Mouse (Mus musculus) midbrain, embryonic 14.5 days (tissue): ENCODE results near the gene Crispld2. TPM values are rescaled to one million over a fixed set of nuclear protein-coding genes. Genes with fewer than 3 reads are reported as not detected.

Experiments
- ATAC-seq: fragments of 200-750 bp; cut with Nextera tagmentation; 2 replicates; pipeline ENCODE4 v1.8.0; 2017; ENCODE audit warnings: moderate number of reproducible peaks, moderate library complexity; ENCODE audit not compliant: low FRiP score, low TSS enrichment
- DNase-seq: peaks from one replicate; pipeline ENCODE4 v3.0.0-alpha.2; 2015
- H3K27ac ChIP-seq: fragments of 300-500 bp; sonication (generic); replicated peaks from 2 replicates; pipeline ENCODE4 v1.5.1; 2014; ENCODE audit warnings: mild to moderate bottlenecking, low read depth, low read length, moderate library complexity
- H3K27me3 ChIP-seq: fragments of 300-500 bp; sonication (generic); 2 replicates; pipeline ENCODE4 v1.6.1; 2014; ENCODE audit warnings: low read length, control low read depth, mixed read lengths; ENCODE audit not compliant: control insufficient read depth, insufficient read depth
- H3K36me3 ChIP-seq: fragments of 300-500 bp; sonication (generic); 2 replicates; pipeline ENCODE4 v1.6.1; 2014; ENCODE audit warnings: low read length, control low read depth; ENCODE audit not compliant: control insufficient read depth, insufficient read depth
- H3K4me1 ChIP-seq: fragments of 300-500 bp; sonication (generic); 2 replicates; pipeline ENCODE4 v1.6.1; 2014; ENCODE audit warnings: mild to moderate bottlenecking, antibody characterized with exemption, low read length, control low read depth; ENCODE audit not compliant: control insufficient read depth, insufficient read depth
- H3K4me2 ChIP-seq: fragments of 300-500 bp; sonication (generic); 2 replicates; pipeline ENCODE4 v1.6.1; 2014; ENCODE audit warnings: mild to moderate bottlenecking, low read length, moderate library complexity
- H3K4me3 ChIP-seq: fragments of 300-500 bp; sonication (generic); replicated peaks from 2 replicates; pipeline ENCODE4 v1.5.1; 2014; ENCODE audit warnings: low read depth, low read length
- H3K9ac ChIP-seq: fragments of 300-500 bp; sonication (generic); replicated peaks from 2 replicates; pipeline ENCODE4 v1.6.1; 2014; ENCODE audit warnings: mild to moderate bottlenecking, low read length, moderate library complexity
- H3K9me3 ChIP-seq: fragments of 300-500 bp; sonication (generic); 2 replicates; pipeline ENCODE4 v1.6.1; 2016; ENCODE audit warnings: low read length, control low read depth, mixed read lengths; ENCODE audit not compliant: control insufficient read depth
- whole genome bisulfite sequencing: fragments of 180-500 bp; shearing (Covaris S2); extraction: QIAGEN DNeasy Blood & Tissue Kit; methylation state at CpG from one replicate; pipeline ENCODE4 v1.1.7; 2014; 5-methylcytosine and 5-hydroxymethylcytosine counted together
- polyA plus RNA-seq: library from polyadenylated mRNA; unstranded; fragments of >200 nt; fragmentation: Nextera tagmentation; extraction: Ambion mirVana; gene quantifications from 2 replicates; pipeline ENCODE4 v1.2.1, GENCODE M21; 2014

Gene Crispld2
- polyA plus RNA-seq, 1 experiment from 2014 or later = 1.1 TPM

DNA sequence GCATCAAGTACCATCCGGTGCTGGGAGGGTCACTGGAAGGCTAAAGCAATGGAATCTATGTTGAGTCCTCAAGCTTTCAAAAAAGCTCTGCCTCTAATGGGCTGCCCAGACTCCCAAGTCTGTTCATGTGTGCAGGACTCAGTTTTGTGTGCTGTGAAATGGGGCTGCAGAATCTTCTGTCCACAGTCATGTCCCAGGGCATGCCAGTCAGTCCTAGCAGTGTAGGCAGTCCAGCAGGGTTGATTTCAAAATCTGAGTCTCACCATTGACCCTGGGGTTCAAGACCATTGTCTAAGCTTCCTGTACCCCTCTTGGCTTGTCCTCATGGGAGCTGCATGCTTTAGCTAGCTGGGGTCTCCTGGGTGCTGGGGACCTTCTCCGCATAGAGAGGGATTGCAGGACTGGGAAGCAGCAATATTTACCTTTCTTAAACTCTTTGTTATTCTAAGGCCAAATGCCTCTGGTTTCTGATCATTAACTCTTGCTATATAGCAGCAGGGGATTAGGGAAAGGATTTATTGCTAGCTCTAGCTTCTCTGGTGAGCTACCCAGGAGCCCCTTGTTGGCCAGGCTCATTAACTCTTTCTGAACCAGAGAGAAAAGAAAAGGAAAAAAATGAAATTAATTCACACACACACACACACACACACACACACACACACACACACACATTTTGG lies 12.6 kb downstream of the Crispld2 start:
- Histone ChIP-seq H3K27ac (0 out of 2 replicates have a peak overlapping the region, but pooled peaks have one; percentile 0), H3K27me3 (no peaks in the 10 kb centered on the region), H3K4me1 (peaks cover 8% of the 10 kb centered on the region), H3K4me3 (no peak overlapping the region), H3K36me3 (no peaks in the 10 kb centered on the region), H3K9me3 (no peaks in the 10 kb centered on the region), H3K4me2 (no peak overlapping the region), H3K9ac (no peak overlapping the region)
- ATAC-seq = no peak
- WGBS = 60% methylated on average over 2 of the region's 2 CpGs
- DNase-seq = no peak

DNA sequence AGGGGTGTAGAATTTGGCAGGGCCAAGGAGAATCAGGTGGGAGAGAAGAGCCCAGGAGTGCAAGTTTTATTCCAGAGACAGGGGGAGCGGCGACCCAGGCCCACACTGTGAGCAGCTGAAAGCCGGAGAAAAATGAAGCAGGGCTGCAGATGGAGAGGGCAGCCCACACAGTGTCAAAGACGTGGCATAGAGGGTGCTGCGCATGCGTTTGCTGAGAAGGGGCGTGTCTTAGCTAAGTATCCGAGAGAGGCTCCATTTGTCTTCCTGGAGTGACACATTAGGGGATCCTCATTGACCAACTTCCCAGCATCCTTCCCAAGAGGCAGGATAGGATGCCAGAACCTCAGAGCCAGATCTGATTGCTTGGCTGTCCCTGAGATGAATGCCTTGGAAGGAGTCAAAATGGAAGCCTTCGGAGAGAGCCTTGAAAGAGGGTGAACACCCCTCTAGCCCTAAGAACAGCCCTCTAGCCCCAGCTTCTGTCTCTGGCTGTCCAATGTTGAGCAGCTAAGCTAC lies 14.5 kb downstream of the Crispld2 start:
- Histone ChIP-seq H3K27me3 (no peaks in the 10 kb centered on the region), H3K36me3 (no peaks in the 10 kb centered on the region), H3K4me2 (no peak overlapping the region), H3K9me3 (no peaks in the 10 kb centered on the region), H3K4me3 (no peak overlapping the region), H3K27ac (no peak overlapping the region), H3K4me1 (peaks cover 8% of the 10 kb centered on the region), H3K9ac (no peak overlapping the region)
- no peak for ATAC-seq
- WGBS = 41% methylated on average over 9 of the region's 9 CpGs
- DNase-seq = peak; percentile 46

GRCm38 (mm10) chr8:120007178-120007577 lies 14.9 kb downstream of the Crispld2 start:
- 80% methylated on average over 9 of the region's 9 CpGs for WGBS
- no peak for ATAC-seq

DNA sequence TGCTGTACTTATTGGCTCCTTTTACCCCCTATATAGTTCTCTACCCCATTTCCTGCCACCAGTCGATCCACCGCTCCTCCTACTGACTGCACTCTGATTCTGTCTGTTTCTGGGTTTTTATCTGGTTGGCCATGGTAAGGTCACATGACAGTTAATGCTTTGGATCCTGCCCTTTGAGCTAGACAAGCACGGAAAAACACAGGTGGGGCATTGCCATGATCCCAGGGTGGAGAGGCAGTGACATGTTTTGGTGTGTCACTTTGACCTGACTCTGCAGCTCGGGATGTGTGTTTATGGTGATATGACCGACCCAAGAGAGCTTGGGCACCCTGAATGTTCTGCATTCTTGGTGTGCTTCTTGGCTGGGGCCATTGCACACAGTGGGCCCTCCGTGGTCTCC lies 17.0 kb downstream of the Crispld2 start:
- no peaks in the 10 kb centered on the region for H3K36me3 ChIP-seq
- H3K4me3 ChIP-seq = no peak overlapping the region
- WGBS = 77% methylated on average over 6 of the region's 6 CpGs
- H3K9ac ChIP-seq = no peak overlapping the region
- H3K4me1 ChIP-seq = peaks cover 1% of the 10 kb centered on the region; the same call in 1 of the 2 replicates
- DNase-seq = no peak
- no peaks in the 10 kb centered on the region for H3K9me3 ChIP-seq
- no peak for ATAC-seq
- no peak overlapping the region for H3K4me2 ChIP-seq
- no peaks in the 10 kb centered on the region for H3K27me3 ChIP-seq
- no peak overlapping the region for H3K27ac ChIP-seq

More at GRCm38 (mm10) chr8:120007178-120007577, 14.9 kb downstream of the Crispld2 start:
- Histone ChIP-seq H3K36me3 (no peaks in the 10 kb centered on the region), H3K27ac (no peak overlapping the region), H3K9me3 (no peaks in the 10 kb centered on the region), H3K4me3 (no peak overlapping the region), H3K4me1 (peaks cover 8% of the 10 kb centered on the region), H3K27me3 (no peaks in the 10 kb centered on the region), H3K4me2 (no peak overlapping the region), H3K9ac (no peak overlapping the region)
- DNase-seq = no peak

DNA sequence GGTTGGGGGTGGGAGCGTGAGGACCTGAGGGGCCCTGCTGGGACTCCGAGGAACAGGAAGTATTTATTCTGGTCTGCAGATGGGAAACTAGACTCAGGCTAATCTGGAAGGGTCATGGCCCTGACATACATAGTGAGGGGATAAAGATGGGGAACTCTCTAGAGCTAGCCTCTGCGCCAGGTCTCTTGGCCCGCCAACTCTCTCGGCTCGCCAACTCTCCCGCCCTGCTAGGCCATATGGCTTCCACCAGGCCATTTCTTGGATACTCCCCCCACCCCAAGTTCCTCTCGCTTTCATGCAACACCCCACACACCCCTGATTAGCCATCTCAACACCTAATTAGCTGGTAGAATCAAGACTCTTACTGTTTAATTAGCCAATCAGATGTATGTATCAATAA lies 20.3 kb downstream of the Crispld2 start:
- WGBS = 93% methylated on average over 8 of the region's 8 CpGs
- H3K27me3 ChIP-seq = no peaks in the 10 kb centered on the region
- no peak for ATAC-seq
- H3K4me2 ChIP-seq = no peak overlapping the region
- no peak for DNase-seq
- H3K9ac ChIP-seq = no peak overlapping the region
- H3K36me3 ChIP-seq = no peaks in the 10 kb centered on the region
- H3K27ac ChIP-seq = no peak overlapping the region
- no peaks in the 10 kb centered on the region for H3K4me1 ChIP-seq
- H3K9me3 ChIP-seq = no peaks in the 10 kb centered on the region
- H3K4me3 ChIP-seq = no peak overlapping the region

- DNase-seq = peak; percentile 38
- 23% methylated on average over 9 of the region's 9 CpGs for WGBS
Observed at GRCm38 (mm10) chr8:120012927-120013326, 20.7 kb downstream of the Crispld2 start.

GRCm38 (mm10) chr8:120014267-120015023 lies 22.2 kb downstream of the Crispld2 start:
- DNase-seq (no peak), ATAC-seq (no peak)
- H3K4me2 ChIP-seq = no peak overlapping the region
- H3K4me1 ChIP-seq = no peaks in the 10 kb centered on the region
- H3K9me3 ChIP-seq = no peaks in the 10 kb centered on the region
- no peaks in the 10 kb centered on the region for H3K27me3 ChIP-seq
- no peak overlapping the region for H3K9ac ChIP-seq
- H3K4me3 ChIP-seq = no peak overlapping the region
- H3K36me3 ChIP-seq = no peaks in the 10 kb centered on the region
- WGBS = 73% methylated on average over 15 of the region's 15 CpGs
- H3K27ac ChIP-seq = no peak overlapping the region

More at GRCm38 (mm10) chr8:120012927-120013326, 20.7 kb downstream of the Crispld2 start:
- ATAC-seq = no peak
- Histone ChIP-seq H3K4me3 (no peak overlapping the region), H3K4me1 (no peaks in the 10 kb centered on the region), H3K36me3 (no peaks in the 10 kb centered on the region), H3K27ac (no peak overlapping the region), H3K4me2 (no peak overlapping the region), H3K9me3 (no peaks in the 10 kb centered on the region), H3K27me3 (no peaks in the 10 kb centered on the region), H3K9ac (no peak overlapping the region)

- Histone ChIP-seq H3K4me3 (no peak overlapping the region), H3K4me1 (0 out of 2 replicates have a peak, but pooled peaks cover 5% of the 10 kb centered on the region), H3K9ac (no peak overlapping the region), H3K27ac (no peak overlapping the region), H3K27me3 (no peaks in the 10 kb centered on the region), H3K9me3 (no peaks in the 10 kb centered on the region), H3K36me3 (no peaks in the 10 kb centered on the region), H3K4me2 (no peak overlapping the region)
- WGBS = 84% methylated on average over 8 of the region's 8 CpGs
- ATAC-seq (no peak), DNase-seq (no peak)
Observed at GRCm38 (mm10) chr8:120015916-120016315, 23.7 kb downstream of the Crispld2 start.
